Mouse (Mus musculus) retina, embryonic 14.5 days (tissue): ENCODE data around the gene Shank3.
A peak's percentile ranks its signal among the peaks of the same experiment; 100 is the strongest.

Experiments
- DNase-seq: peaks from one replicate; pipeline ENCODE4 v3.0.0-alpha.2; 2015; ENCODE audit warnings: low spot score

The Shank3 gene

GRCm38 (mm10) chr15:89524611-89525415 is 25.4 kb downstream of the Shank3 start:
- DNase-seq = no peak

- DNase-seq = no peak
These were observed 26.0 kb downstream of the Shank3 start for GRCm38 (mm10) chr15:89525464-89525863.

DNA sequence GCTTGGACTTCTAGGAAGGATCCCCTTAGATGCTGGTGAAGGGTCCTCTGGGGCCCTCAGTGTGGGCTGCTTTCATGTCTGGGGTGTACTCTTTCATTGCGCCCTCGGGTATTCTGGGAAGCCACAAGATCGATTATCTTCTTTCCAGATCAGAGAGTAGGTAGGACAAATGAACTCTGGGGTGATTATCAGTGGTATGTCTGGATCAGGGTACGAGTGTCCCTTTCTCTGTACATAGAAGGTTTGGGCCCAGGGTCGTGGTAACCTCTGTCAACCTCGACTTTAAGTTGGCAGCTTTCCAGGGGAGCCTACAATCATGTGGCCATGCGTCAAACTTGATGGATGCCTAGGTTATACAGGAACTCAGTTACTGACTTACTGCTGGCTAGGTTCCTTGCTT is 26.5 kb downstream of the Shank3 start:
- no peak for DNase-seq

DNA sequence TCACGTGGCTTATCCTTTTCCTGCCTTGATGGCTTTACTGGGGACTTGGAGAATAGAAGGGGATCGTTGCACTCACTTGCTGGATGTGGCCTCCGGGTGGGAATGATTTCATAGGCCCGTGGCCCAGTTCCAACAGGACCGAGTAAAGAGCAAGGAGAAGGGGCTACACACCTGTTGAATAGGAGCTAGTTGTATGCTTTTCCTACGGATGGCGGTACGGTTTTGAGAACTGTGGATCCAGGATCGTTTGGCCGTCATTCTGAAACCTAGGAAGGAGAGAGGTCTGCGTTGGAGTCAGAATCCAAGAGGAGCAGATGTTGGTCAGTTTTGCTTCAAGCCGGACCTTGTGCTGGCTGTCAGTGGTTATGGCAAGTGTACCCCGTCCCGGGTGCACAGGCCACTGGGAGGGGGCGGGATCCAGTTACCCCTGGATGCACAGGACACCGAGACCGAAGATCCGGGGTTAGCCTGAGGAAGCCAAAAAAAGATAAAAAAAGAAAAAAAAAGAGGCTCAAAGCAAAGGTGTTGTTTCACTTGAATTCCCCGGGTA is 27.4 kb downstream of the Shank3 start:
- no peak for DNase-seq

- DNase-seq = no peak
These were observed 28.0 kb downstream of the Shank3 start for GRCm38 (mm10) chr15:89527466-89527865.

DNA sequence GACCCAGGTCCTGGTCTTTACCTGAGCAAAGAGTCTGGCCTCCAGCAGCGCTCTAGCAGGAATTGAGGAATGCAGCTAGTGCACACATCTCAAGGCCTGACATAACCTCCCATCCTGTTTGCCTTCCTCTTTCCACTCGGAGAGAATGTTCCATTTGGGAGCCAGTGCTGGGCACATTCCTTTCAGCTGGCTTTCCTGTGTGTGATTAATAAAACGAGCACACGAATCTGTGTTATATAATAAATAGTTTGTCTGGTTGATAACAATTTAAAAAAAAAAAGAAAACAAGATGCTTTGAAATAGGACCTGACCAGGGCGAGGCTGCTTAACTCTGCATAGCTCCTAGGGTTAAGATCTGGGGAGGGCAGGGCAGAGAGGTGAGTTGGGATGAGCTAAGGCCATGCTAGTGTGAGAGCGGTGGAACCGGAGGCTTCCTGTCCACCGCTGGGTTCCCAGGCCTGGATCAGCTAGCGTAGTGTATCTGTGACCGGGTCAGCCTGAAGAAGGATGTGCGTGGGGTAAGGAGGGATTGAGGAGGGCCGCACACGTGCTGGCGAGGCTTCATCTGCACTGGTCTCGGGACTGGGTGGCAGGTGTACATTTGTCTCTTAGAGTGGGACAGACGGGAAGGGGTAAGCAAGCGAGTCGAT is 28.9 kb downstream of the Shank3 start:
- no peak for DNase-seq

- no peak for DNase-seq
These were observed 29.5 kb downstream of the Shank3 start for GRCm38 (mm10) chr15:89528923-89529322.

DNA sequence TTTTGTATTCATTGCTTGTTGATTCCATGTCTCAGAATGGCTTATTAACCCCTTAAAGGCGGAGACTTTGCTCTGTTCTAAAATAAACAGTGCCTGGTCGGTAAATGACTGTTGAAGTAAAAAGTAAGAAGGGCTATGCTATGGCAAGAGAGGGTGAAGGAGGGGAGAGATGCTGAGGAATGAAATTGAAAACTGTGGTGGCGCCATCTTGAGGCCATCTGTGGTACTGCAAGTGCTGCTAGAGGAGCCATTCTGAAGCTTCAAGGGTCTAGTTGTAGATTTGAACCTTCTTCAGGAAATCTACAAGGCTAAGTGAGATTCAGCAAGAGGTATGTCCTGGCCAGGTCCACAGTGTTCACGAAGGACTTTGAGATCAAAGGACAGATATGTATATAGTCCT is 30.9 kb downstream of the Shank3 start:
- peak; percentile 88 for DNase-seq

DNA sequence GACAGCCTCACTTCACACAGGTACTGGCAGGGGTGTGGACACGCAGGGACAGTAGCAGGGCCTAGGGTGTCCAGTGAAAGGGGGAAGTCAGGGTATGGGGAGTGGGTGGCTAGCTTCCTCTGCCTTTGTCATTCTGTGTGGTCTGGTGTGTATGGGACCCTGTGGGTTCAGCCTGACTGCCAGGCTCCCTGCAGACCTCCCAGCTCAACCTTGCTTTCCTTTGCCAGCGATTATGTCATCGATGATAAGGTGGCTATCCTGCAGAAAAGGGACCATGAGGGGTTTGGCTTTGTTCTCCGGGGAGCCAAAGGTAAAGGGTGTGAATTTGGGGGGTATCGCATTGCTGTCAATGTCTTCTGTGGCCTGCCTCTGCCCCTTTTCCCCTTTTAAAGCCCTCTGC is 32.0 kb downstream of the Shank3 start:
- no peak for DNase-seq

GRCm38 (mm10) chr15:89532026-89532923 is 32.9 kb downstream of the Shank3 start:
- peak; percentile 88 for DNase-seq

DNA sequence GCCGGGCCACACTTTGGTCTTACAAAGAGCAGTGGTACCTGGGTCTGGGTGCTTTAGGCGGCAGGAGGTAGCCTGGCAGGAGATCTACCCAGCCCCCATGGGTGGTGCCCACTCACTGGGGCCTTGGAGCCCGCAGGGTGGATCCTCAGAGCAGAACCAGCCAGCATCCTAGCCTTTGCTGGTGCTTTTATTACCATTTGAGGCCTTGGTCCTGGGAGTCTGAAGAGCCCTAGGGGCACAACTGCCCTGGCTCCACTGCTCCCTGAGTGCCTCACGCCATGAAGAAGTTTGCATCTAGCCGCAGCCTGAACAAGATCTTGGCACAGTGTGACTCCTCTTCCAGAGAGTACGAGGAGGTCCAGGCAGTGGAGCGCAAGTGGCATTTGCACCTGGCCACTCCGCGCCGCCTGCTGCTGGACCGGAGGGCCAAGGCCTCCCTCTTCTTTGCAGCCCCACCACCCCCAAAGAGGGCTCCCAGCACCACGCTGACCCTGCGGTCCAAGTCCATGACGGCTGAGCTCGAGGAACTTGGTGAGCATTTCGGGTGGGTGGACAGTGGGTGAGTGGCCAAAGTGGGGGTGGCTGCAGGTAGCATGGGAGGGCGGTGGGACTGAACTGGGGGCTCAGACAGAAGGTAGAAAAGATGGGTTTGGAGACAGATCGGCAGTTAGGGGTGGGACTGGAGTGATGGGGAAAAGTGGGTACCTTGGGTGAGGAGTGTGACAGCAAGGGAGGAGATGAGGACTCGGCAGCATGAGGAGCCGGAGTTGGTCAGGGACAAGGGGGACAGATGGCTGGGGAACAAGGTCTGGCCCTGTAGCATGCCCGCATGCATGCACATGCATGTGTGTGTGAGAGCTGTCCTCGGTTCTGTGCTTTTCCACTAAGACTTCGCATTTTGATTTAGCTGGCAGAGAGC is 33.8 kb downstream of the Shank3 start:
- DNase-seq = peak; percentile 33

DNA sequence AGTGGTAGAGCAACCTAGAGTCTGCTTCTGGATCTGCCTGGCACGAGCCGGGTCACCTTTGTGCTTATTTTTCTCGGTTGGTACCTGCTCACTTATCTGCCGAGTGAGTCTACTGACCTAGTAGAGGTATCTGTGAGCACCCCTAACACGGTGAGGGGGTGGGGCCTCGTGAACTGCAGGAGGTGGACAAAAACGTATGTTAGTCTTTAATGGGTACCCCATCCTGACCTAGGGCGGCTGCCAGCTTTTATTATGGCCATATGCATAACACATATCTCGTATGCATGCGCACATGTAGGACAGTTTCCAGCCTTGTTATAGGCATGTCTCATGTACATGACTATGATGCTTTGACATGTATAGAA is 34.4 kb downstream of the Shank3 start:
- no peak for DNase-seq

DNA sequence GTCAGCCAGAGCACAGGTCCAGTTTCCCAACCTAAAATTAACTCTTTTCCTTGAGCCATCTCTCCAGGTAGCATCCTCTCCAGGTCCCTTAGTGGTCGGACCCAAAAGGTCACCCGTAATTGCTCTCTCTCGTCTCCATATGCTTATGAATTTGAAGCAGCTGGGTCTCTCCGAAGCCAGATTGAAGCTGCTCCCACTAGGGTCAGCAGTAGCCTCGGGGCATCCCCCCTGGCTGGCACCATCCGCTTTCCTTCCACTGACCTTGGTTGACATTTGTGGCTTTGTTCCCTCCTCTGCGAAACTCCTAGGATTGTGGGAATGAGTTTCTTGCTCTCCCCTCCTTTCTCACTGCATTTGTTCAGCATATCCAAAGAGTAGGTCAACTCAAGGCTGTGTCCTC is 44.7 kb downstream of the Shank3 start:
- no peak for DNase-seq

GRCm38 (mm10) chr15:89547321-89547720 is 47.9 kb downstream of the Shank3 start:
- DNase-seq = no peak

DNA sequence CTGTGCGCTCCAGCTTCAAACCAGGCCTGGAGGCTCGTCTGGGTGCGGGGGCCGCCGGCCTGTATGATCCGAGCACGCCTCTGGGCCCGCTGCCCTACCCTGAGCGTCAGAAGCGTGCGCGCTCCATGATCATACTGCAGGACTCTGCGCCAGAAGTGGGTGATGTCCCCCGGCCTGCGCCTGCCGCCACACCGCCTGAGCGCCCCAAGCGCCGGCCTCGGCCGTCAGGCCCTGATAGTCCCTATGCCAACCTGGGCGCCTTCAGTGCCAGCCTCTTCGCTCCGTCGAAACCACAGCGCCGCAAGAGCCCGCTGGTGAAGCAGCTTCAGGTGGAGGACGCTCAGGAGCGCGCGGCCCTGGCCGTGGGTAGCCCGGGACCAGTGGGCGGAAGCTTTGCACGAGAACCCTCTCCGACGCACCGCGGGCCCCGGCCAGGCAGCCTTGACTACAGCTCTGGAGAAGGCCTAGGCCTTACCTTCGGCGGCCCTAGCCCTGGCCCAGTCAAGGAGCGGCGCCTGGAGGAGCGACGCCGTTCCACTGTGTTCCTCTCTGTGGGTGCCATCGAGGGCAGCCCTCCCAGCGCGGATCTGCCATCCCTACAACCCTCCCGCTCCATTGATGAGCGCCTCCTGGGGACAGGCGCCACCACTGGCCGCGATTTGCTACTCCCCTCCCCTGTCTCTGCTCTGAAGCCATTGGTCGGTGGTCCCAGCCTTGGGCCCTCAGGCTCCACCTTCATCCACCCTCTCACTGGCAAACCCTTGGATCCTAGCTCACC is 48.6 kb downstream of the Shank3 start:
- DNase-seq = peak; percentile 74

DNA sequence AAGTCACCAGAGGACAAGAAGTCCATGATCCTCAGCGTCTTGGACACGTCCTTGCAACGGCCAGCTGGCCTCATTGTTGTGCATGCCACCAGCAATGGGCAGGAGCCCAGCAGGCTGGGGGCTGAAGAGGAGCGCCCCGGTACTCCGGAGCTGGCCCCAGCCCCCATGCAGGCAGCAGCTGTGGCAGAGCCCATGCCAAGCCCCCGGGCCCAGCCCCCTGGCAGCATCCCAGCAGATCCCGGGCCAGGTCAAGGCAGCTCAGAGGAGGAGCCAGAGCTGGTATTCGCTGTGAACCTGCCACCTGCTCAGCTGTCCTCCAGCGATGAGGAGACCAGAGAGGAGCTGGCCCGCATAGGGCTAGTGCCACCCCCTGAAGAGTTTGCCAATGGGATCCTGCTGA is 49.4 kb downstream of the Shank3 start:
- DNase-seq = no peak

DNA sequence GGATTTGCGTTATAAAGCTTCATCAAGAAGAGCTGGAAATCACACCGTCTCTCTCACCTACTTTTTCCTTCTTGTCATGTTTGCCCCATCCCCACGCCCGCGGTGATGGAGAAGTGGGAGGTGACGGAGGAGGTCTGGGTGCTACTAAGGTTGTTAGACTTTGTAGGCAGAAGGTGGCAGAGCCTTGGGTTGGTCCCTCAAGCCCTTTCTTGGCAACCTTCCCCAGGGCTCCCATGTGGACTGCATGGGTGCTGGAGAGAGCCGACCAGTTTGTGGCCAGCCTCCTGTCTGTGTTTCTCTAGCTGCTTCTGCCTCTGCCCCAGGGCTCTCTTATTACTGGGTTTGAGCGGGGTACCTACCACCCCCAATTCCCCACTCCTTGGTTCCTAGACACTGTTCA is 51.1 kb downstream of the Shank3 start:
- DNase-seq = no peak

DNA sequence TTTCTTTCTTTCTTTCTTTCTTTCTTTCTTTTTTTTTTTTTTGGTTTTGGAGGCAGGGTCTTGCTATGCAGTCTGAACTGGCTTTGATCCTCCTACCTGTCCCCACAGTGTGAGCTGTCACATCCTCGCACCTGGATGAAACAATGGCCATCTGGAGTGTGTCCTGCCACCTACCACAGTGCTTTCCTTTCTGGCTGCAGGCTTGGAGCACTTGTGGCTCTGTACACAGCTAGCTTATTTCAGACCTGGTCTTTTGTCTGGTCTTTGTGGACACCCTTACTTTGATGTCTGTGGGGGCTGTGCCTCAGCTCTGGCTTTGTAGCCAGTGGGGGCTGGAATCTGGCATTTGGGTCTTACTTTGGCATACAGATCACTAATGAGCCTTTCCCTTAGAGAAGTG is 52.3 kb downstream of the Shank3 start:
- no peak for DNase-seq

GRCm38 (mm10) chr15:89555591-89555990 is 56.2 kb downstream of the Shank3 start:
- DNase-seq = no peak

- DNase-seq = peak; percentile 62
These were observed 57.2 kb downstream of the Shank3 start for GRCm38 (mm10) chr15:89556401-89557178.
